Mouse (Mus musculus) liver, embryonic 14.5 days (tissue): ENCODE data around the gene Ifih1. TPM values are rescaled to one million over a fixed set of nuclear protein-coding genes. Genes with fewer than 3 reads are reported as not detected.
A peak's percentile ranks its signal among the peaks of the same experiment; 100 is the strongest.

Source experiments
- ATAC-seq: fragments of 200-750 bp; cut with Nextera tagmentation; 2 replicates; pipeline ENCODE4 v1.8.0; 2017; ENCODE audit warnings: moderate number of reproducible peaks, mild to moderate bottlenecking, moderate library complexity; ENCODE audit not compliant: insufficient read depth
- DNase-seq, 3 experiments: peaks; one replicate each; pipeline ENCODE4 v3.0.0-alpha.2; 2012 to 2013; ENCODE audit warnings: low read depth in 3 of 3, low spot score in 3 of 3
- H3K27ac ChIP-seq: fragments of 300-500 bp; sonication (generic); 2 replicates; pipeline ENCODE4 v1.5.1; 2014; ENCODE audit warnings: moderate library complexity, mild to moderate bottlenecking, control low read depth, inconsistent platforms
- H3K27me3 ChIP-seq: fragments of 300-500 bp; sonication (generic); 2 replicates; pipeline ENCODE4 v1.6.1; 2014; ENCODE audit warnings: mild to moderate bottlenecking, low read length, moderate library complexity; ENCODE audit not compliant: control insufficient read depth, insufficient read depth
- H3K36me3 ChIP-seq: fragments of 300-500 bp; sonication (generic); replicated peaks from 2 replicates; pipeline ENCODE4 v1.6.1; 2014; ENCODE audit warnings: low read depth; ENCODE audit not compliant: control insufficient read depth, insufficient read depth
- H3K4me1 ChIP-seq, 2 experiments: fragments of 200-500 bp in 1 of 2; fragments of 300-500 bp in 1 of 2; sonication (generic) in 1 of 2; replicated peaks; 2 replicates each; pipeline ENCODE4 v1.6.1; 2012 to 2014; ENCODE audit warnings: antibody characterized with exemption in 1 of 2, inconsistent platforms in 1 of 2, low read length in 1 of 2; ENCODE audit not compliant: control insufficient read depth in 2 of 2, insufficient read depth in 2 of 2
- H3K4me2 ChIP-seq: fragments of 300-500 bp; sonication (generic); 2 replicates; pipeline ENCODE4 v1.6.1; 2014; ENCODE audit warnings: low read depth, mild to moderate bottlenecking, control low read depth, moderate library complexity
- H3K4me3 ChIP-seq, 2 experiments: fragments of 200-500 bp in 1 of 2; fragments of 300-500 bp in 1 of 2; sonication (generic) in 1 of 2; 2 replicates each; pipeline ENCODE4 v1.5.1; 2012 to 2014; ENCODE audit warnings: low read depth in 2 of 2, low read length in 2 of 2, mild to moderate bottlenecking in 2 of 2, control low read depth in 1 of 2, inconsistent platforms in 1 of 2, moderate library complexity in 1 of 2; ENCODE audit not compliant: insufficient read depth in 1 of 2
- H3K9ac ChIP-seq: fragments of 300-500 bp; sonication (generic); replicated peaks from 2 replicates; pipeline ENCODE4 v1.6.1; 2014; ENCODE audit warnings: mild to moderate bottlenecking, control low read depth, moderate library complexity
- H3K9me3 ChIP-seq: fragments of 300-500 bp; sonication (generic); 2 replicates; pipeline ENCODE4 v1.6.1; 2016; ENCODE audit warnings: low read length, mixed read lengths; ENCODE audit not compliant: control insufficient read depth
- CTCF ChIP-seq: IDR thresholded peaks from 2 replicates; pipeline ENCODE4 v1.5.1; 2016; ENCODE audit warnings: antibody characterized with exemption, low read depth, control low read depth
- EP300 ChIP-seq: IDR thresholded peaks from 2 replicates; pipeline ENCODE4 v1.6.1; 2016; ENCODE audit warnings: antibody characterized with exemption, low read depth
- whole genome bisulfite sequencing: fragments of 180-500 bp; shearing (Covaris S2); extraction: QIAGEN DNeasy Blood & Tissue Kit; methylation state at CpG from one replicate; pipeline ENCODE4 v1.1.7; 2014; ENCODE audit not compliant: insufficient replicate concordance; 5-methylcytosine and 5-hydroxymethylcytosine counted together
- polyA plus RNA-seq, 2 experiments: library from polyadenylated mRNA; depleted of rRNA in 1 of 2; stranded (reverse) in 1 of 2; unstranded in 1 of 2; fragments of >200 nt; fragmentation: Nextera tagmentation in 1 of 2; extraction: Ambion mirVana in 1 of 2; gene quantifications; 2 replicates each; pipeline versions ENCODE4 v1.2.1 to v1.2.3; 2012 to 2014

The Ifih1 gene
- polyA plus RNA-seq, 2 experiments, result 1.5 to 2.9 TPM

DNA sequence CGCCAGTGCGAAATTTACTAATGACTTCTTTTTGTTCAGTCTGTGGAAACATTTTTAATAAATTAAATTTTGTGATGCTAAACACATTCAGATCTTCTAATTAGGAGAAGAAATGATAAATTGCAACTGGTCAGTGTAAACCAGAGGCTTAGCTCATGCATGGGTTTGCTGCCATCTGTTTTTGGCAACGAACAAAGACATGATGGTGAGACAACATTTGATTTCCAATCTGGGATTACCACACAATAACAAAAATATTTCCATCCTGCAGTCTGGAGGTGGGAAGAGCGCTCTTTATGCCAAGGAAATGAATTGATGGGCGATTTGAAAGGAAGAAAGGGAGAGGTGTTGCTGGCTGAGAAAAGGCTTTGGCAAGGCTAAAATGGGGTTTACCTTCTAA lies 42.5 kb downstream of the Ifih1 start:
- ATAC-seq (no peak), DNase-seq (no peak)
- Histone ChIP-seq H3K9ac (no peak overlapping the region), H3K9me3 (no peaks in the 10 kb centered on the region), H3K4me3 (no peak overlapping the region), H3K27ac (no peak overlapping the region), H3K27me3 (no peaks in the 10 kb centered on the region), H3K36me3 (no peaks in the 10 kb centered on the region; the same call in 1 of the 2 replicates), H3K4me2 (no peak overlapping the region), H3K4me1 (no peaks in the 10 kb centered on the region)
- 79% methylated on average over 5 of the region's 5 CpGs for WGBS
- TF ChIP-seq CTCF, result no peak
- TF ChIP-seq EP300, result no peak

DNA sequence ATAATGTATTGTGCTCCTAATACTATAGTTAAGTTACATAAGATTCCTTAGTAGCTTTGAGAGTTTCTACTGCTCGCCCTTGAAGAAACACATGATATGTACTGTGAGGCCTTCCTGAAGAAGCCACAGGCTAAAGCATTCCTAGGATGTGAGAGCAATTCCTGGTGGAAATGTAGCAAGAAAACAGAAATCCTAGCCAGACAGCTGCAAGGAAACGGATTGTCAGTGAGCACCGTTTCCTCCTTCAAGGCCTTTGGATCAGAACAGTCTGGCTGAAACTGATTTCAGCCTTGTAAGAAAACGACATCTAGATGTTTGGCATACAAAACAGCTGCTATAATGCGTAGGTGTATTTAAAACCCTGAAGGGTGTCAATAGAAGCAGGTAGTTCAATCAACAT lies 49.5 kb downstream of the Ifih1 start:
- H3K4me2 ChIP-seq, result no peak overlapping the region
- ATAC-seq (no peak), DNase-seq (no peak)
- no peak overlapping the region for H3K4me3 ChIP-seq
- WGBS, result 75% methylated on average over 5 of the region's 5 CpGs
- no peaks in the 10 kb centered on the region for H3K36me3 ChIP-seq
- H3K27ac ChIP-seq, result no peak overlapping the region
- no peaks in the 10 kb centered on the region for H3K27me3 ChIP-seq
- no peaks in the 10 kb centered on the region for H3K9me3 ChIP-seq
- H3K9ac ChIP-seq, result no peak overlapping the region
- no peaks in the 10 kb centered on the region for H3K4me1 ChIP-seq
- TF ChIP-seq EP300 (no peak), CTCF (no peak)

DNA sequence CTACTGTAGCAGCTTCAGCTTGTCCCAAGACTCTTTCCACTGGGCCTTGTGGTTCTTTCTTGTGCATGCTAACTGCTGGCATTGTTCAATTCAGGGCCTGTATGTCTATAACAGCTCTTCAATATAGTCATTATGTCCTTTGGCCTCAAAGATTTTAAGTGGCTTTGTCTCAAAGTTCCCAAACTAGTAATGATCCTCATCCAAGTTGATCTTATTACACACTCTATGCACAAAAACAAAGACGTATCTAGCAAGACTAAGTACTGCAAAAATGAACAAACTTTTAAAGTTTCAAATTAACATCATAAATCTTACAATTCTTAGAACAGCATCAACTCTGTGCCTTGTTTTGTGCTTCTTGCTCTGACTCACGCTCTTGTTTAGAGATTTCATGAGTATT lies 51.6 kb downstream of the Ifih1 start:
- H3K4me1 ChIP-seq, result peaks cover 2 to 3% of the 10 kb centered on the region in 2 experiments; a peak in 2 of 4 replicates
- no peak for ATAC-seq
- DNase-seq, result no peak
- 81% methylated on average over 2 of the region's 2 CpGs for WGBS
- TF ChIP-seq CTCF (no peak), EP300 (no peak)
- no peaks in the 10 kb centered on the region for H3K36me3 ChIP-seq
- H3K4me2 ChIP-seq, result no peak overlapping the region
- no peaks in the 10 kb centered on the region for H3K9me3 ChIP-seq
- H3K4me3 ChIP-seq, result no peak overlapping the region
- no peak overlapping the region for H3K27ac ChIP-seq
- no peak overlapping the region for H3K9ac ChIP-seq
- H3K27me3 ChIP-seq, result no peaks in the 10 kb centered on the region

DNA sequence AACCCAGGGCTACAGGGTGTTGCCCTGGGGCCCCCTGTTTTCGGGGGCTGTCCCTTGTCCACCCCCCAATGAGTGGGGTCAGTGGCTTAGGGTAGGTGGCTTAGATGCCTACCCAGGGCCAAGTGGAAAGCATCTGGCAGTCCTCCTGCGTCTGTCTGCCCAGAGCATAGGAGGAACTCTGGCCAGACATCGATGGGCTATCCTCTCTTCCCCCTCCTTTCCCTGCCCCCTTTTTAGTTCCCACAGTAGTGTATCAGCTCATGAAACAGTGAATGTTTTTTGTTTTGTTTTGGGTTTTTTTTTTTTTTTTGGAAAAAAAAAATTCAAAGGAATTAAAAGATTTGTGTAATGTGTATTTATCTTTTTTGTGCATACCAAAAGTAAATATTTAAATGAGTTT lies 54.5 kb downstream of the Ifih1 start:
- Histone ChIP-seq H3K4me2 (no peak overlapping the region), H3K4me3 (no peak overlapping the region), H3K9me3 (no peaks in the 10 kb centered on the region), H3K4me1 (peaks cover 5 to 6% of the 10 kb centered on the region in 2 experiments; a peak in 2 of 4 replicates), H3K27ac (no peak overlapping the region), H3K9ac (no peak overlapping the region), H3K27me3 (no peaks in the 10 kb centered on the region), H3K36me3 (no peaks in the 10 kb centered on the region)
- 64% methylated on average over 3 of the region's 3 CpGs for WGBS
- no peak for TF ChIP-seq EP300
- no peak for TF ChIP-seq CTCF
- no peak for DNase-seq
- ATAC-seq, result no peak

DNA sequence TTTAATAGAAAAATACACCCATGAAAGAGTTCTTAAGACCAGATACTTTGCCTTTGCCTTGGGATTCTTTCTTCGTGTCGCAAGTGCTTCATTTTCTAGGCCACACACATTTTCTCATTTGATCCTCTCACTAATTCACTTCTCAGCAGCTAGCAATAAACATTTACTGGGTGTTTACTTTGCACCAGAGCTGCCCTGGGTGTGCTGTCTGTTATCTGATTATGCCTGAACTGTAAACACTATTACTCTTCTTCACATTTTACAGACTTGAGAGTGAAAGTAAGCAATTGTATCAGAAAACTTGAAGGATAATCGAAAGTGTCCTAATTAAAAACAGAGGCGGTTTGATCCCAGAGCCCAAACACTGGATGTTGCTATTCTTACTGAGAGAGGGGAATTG lies 56.7 kb downstream of the Ifih1 start:
- no peak overlapping the region; the same call in 1 of the 2 replicates for H3K9ac ChIP-seq
- peaks cover 5 to 13% of the 10 kb centered on the region in 2 experiments; a peak in 3 of 4 replicates for H3K4me1 ChIP-seq
- H3K27ac ChIP-seq, result peak overlapping the region; percentile 41
- no peak for DNase-seq
- no peaks in the 10 kb centered on the region for H3K36me3 ChIP-seq
- H3K4me2 ChIP-seq, result no peak overlapping the region; the same call in 1 of the 2 replicates
- WGBS, result 67% methylated on average over 4 of the region's 4 CpGs
- H3K4me3 ChIP-seq, result no peak overlapping the region
- TF ChIP-seq EP300 (no peak), CTCF (no peak)
- no peaks in the 10 kb centered on the region for H3K27me3 ChIP-seq
- no peaks in the 10 kb centered on the region for H3K9me3 ChIP-seq
- peak; percentile 65 for ATAC-seq
